Mouse (Mus musculus) heart, adult 9 months (tissue): Measurements from ENCODE around the gene Disp2.
A peak's percentile ranks its signal among the peaks of the same experiment; 100 is the strongest.

Experiments used
- DNase-seq, 2 experiments: peaks; one replicate each; pipeline ENCODE4 v3.0.0; 2022; ENCODE audit warnings: low spot score in 2 of 2

Disp2 gene

GRCm38 (mm10) chr2:118756103-118756502 is 23.4 kb upstream of the Disp2 start:
- no peak for DNase-seq

- no peak for DNase-seq
Measured at GRCm38 (mm10) chr2:118759828-118760227, 19.7 kb upstream of the Disp2 start.

GRCm38 (mm10) chr2:118760311-118761025 is 19.1 kb upstream of the Disp2 start:
- no peak for DNase-seq

GRCm38 (mm10) chr2:118761358-118761757 is 18.2 kb upstream of the Disp2 start:
- DNase-seq: no peak

- DNase-seq: peak; percentile 91 to 92
Measured at GRCm38 (mm10) chr2:118761906-118762783, 17.4 kb upstream of the Disp2 start, which contains the start of gene Ccdc9b. Gene Ccdc9b, minus strand, starts transcription at chr2:118762661.

GRCm38 (mm10) chr2:118762784-118763148 is 16.8 kb upstream of the Disp2 start:
- no peak for DNase-seq

- peak in 1 of 2 experiments; percentile 74 for DNase-seq
Measured at GRCm38 (mm10) chr2:118763469-118763868, 16.1 kb upstream of the Disp2 start.

GRCm38 (mm10) chr2:118764094-118764831 is 15.3 kb upstream of the Disp2 start:
- no peak for DNase-seq

- DNase-seq: no peak
Measured at GRCm38 (mm10) chr2:118764875-118765274, 14.6 kb upstream of the Disp2 start.

GRCm38 (mm10) chr2:118766041-118767033 is 13.2 kb upstream of the Disp2 start:
- no peak for DNase-seq

GRCm38 (mm10) chr2:118772158-118772874 is 7.2 kb upstream of the Disp2 start, which contains the start of gene Phgr1:
Gene Phgr1, plus strand, starts transcription at chr2:118772769.
- no peak for DNase-seq

- no peak for DNase-seq
Measured at GRCm38 (mm10) chr2:118774536-118774935, 5.0 kb upstream of the Disp2 start.

GRCm38 (mm10) chr2:118775396-118775795 is 4.1 kb upstream of the Disp2 start:
- DNase-seq: no peak

GRCm38 (mm10) chr2:118775846-118776245 is 3.7 kb upstream of the Disp2 start:
- DNase-seq: no peak

- no peak for DNase-seq
Measured at GRCm38 (mm10) chr2:118776295-118776694, 3.2 kb upstream of the Disp2 start.

- no peak for DNase-seq
Measured at GRCm38 (mm10) chr2:118778418-118778817, 1.1 kb upstream of the Disp2 start.

GRCm38 (mm10) chr2:118779065-118779464 is 454 bp upstream of the Disp2 start:
- DNase-seq: no peak

GRCm38 (mm10) chr2:118781115-118781514 is 1.6 kb downstream of the Disp2 start:
- no peak for DNase-seq

GRCm38 (mm10) chr2:118782303-118782702 is 2.8 kb downstream of the Disp2 start:
- no peak for DNase-seq

- DNase-seq: no peak
Measured at GRCm38 (mm10) chr2:118783093-118783492, 3.6 kb downstream of the Disp2 start.
